Mouse (Mus musculus): ENCODE data around the gene Il1r1. TPM values are rescaled to one million over a fixed set of nuclear protein-coding genes. Genes with fewer than 3 reads are reported as not detected.
A peak's percentile ranks its signal among the peaks of the same experiment; 100 is the strongest.

Il1r1 gene
- polyA plus RNA-seq, 1 experiment from 2014 or later: 11.7 TPM

- no peaks in the 10 kb centered on the region for H3K36me3 ChIP-seq (ENCODE audit: control insufficient read depth, insufficient read depth, low read length)
- H3K4me2 ChIP-seq (ENCODE audit: low read depth, low read length): no peak overlapping the region
- 58% methylated on average over 5 of the region's 5 CpGs for WGBS
- no peak overlapping the region for H3K4me3 ChIP-seq (ENCODE audit: low read length)
- H3K4me1 ChIP-seq (replicated peaks; ENCODE audit: control insufficient read depth, insufficient read depth, low read length): peaks cover 16% of the 10 kb centered on the region
- H3K9ac ChIP-seq (ENCODE audit: low read length): no peak overlapping the region
- no peak overlapping the region for H3K27ac ChIP-seq (ENCODE audit: low read length)
- H3K27me3 ChIP-seq (ENCODE audit: control insufficient read depth, insufficient read depth, low read depth, low read length): no peaks in the 10 kb centered on the region
- ATAC-seq (ENCODE audit: low read depth): no peak
- H3K9me3 ChIP-seq (ENCODE audit: control insufficient read depth, low read length): no peaks in the 10 kb centered on the region
Measured at GRCm38 (mm10) chr1:40190025-40190424, 34.9 kb upstream of the Il1r1 start.

GRCm38 (mm10) chr1:40190837-40191236 lies 34.0 kb upstream of the Il1r1 start:
- 41% methylated on average over 5 of the region's 5 CpGs for WGBS
- no peak overlapping the region for H3K4me3 ChIP-seq (ENCODE audit: low read length)
- peaks cover 16% of the 10 kb centered on the region for H3K4me1 ChIP-seq (replicated peaks; ENCODE audit: control insufficient read depth, insufficient read depth, low read length)
- H3K4me2 ChIP-seq (ENCODE audit: low read depth, low read length): no peak overlapping the region
- no peaks in the 10 kb centered on the region for H3K36me3 ChIP-seq (ENCODE audit: control insufficient read depth, insufficient read depth, low read length)
- peak overlapping the region; percentile 20; the same call in 1 of the 2 replicates for H3K27ac ChIP-seq (ENCODE audit: low read length)
- no peaks in the 10 kb centered on the region for H3K27me3 ChIP-seq (ENCODE audit: control insufficient read depth, insufficient read depth, low read depth, low read length)
- ATAC-seq (ENCODE audit: low read depth): peak; percentile 56; the same call in 1 of the 2 replicates
- H3K9ac ChIP-seq (ENCODE audit: low read length): no peak overlapping the region
- no peaks in the 10 kb centered on the region for H3K9me3 ChIP-seq (ENCODE audit: control insufficient read depth, low read length)

GRCm38 (mm10) chr1:40194279-40194678 lies 30.6 kb upstream of the Il1r1 start:
- H3K36me3 ChIP-seq (ENCODE audit: control insufficient read depth, insufficient read depth, low read length): no peaks in the 10 kb centered on the region
- 74% methylated on average over 2 of the region's 2 CpGs for WGBS
- H3K4me2 ChIP-seq (ENCODE audit: low read depth, low read length): no peak overlapping the region
- H3K4me3 ChIP-seq (ENCODE audit: low read length): no peak overlapping the region
- no peak overlapping the region for H3K27ac ChIP-seq (ENCODE audit: low read length)
- no peak overlapping the region for H3K9ac ChIP-seq (ENCODE audit: low read length)
- no peaks in the 10 kb centered on the region for H3K27me3 ChIP-seq (ENCODE audit: control insufficient read depth, insufficient read depth, low read depth, low read length)
- ATAC-seq (ENCODE audit: low read depth): no peak
- 0 out of 2 replicates have a peak, but pooled peaks cover 7% of the 10 kb centered on the region for H3K4me1 ChIP-seq (replicated peaks; ENCODE audit: control insufficient read depth, insufficient read depth, low read length)
- H3K9me3 ChIP-seq (ENCODE audit: control insufficient read depth, low read length): no peaks in the 10 kb centered on the region

- 83% methylated on average over 4 of the region's 4 CpGs for WGBS
- no peak overlapping the region for H3K4me2 ChIP-seq (ENCODE audit: low read depth, low read length)
- H3K36me3 ChIP-seq (ENCODE audit: control insufficient read depth, insufficient read depth, low read length): no peaks in the 10 kb centered on the region; the same call in 1 of the 2 replicates
- no peaks in the 10 kb centered on the region for H3K9me3 ChIP-seq (ENCODE audit: control insufficient read depth, low read length)
- H3K27me3 ChIP-seq (ENCODE audit: control insufficient read depth, insufficient read depth, low read depth, low read length): no peaks in the 10 kb centered on the region
- no peak overlapping the region for H3K9ac ChIP-seq (ENCODE audit: low read length)
- H3K4me1 ChIP-seq (replicated peaks; ENCODE audit: control insufficient read depth, insufficient read depth, low read length): no peaks in the 10 kb centered on the region
- H3K27ac ChIP-seq (ENCODE audit: low read length): no peak overlapping the region
- no peak for ATAC-seq (ENCODE audit: low read depth)
- no peak overlapping the region for H3K4me3 ChIP-seq (ENCODE audit: low read length)
Measured at GRCm38 (mm10) chr1:40213337-40214159, 11.3 kb upstream of the Il1r1 start.

- no peak overlapping the region for H3K9ac ChIP-seq (ENCODE audit: low read length)
- H3K4me1 ChIP-seq (replicated peaks; ENCODE audit: control insufficient read depth, insufficient read depth, low read length): peaks cover 7% of the 10 kb centered on the region
- no peaks in the 10 kb centered on the region; the same call in 1 of the 2 replicates for H3K36me3 ChIP-seq (ENCODE audit: control insufficient read depth, insufficient read depth, low read length)
- H3K4me2 ChIP-seq (ENCODE audit: low read depth, low read length): no peak overlapping the region
- H3K9me3 ChIP-seq (ENCODE audit: control insufficient read depth, low read length): no peaks in the 10 kb centered on the region
- no peaks in the 10 kb centered on the region for H3K27me3 ChIP-seq (ENCODE audit: control insufficient read depth, insufficient read depth, low read depth, low read length)
- no peak for ATAC-seq (ENCODE audit: low read depth)
- no peak overlapping the region for H3K27ac ChIP-seq (ENCODE audit: low read length)
- H3K4me3 ChIP-seq (ENCODE audit: low read length): no peak overlapping the region
- WGBS: 71% methylated on average over 5 of the region's 5 CpGs
Measured at GRCm38 (mm10) chr1:40217521-40217920, 7.4 kb upstream of the Il1r1 start.

- H3K4me2 ChIP-seq (ENCODE audit: low read depth, low read length): no peak overlapping the region
- no peak overlapping the region for H3K4me3 ChIP-seq (ENCODE audit: low read length)
- no peaks in the 10 kb centered on the region for H3K27me3 ChIP-seq (ENCODE audit: control insufficient read depth, insufficient read depth, low read depth, low read length)
- no peaks in the 10 kb centered on the region; the same call in 1 of the 2 replicates for H3K36me3 ChIP-seq (ENCODE audit: control insufficient read depth, insufficient read depth, low read length)
- no peak for ATAC-seq (ENCODE audit: low read depth)
- 73% methylated on average over 3 of the region's 3 CpGs for WGBS
- no peak overlapping the region for H3K27ac ChIP-seq (ENCODE audit: low read length)
- H3K9me3 ChIP-seq (ENCODE audit: control insufficient read depth, low read length): no peaks in the 10 kb centered on the region
- peaks cover 12% of the 10 kb centered on the region for H3K4me1 ChIP-seq (replicated peaks; ENCODE audit: control insufficient read depth, insufficient read depth, low read length)
- H3K9ac ChIP-seq (ENCODE audit: low read length): no peak overlapping the region
Measured at GRCm38 (mm10) chr1:40218603-40219002, 6.3 kb upstream of the Il1r1 start.

- Histone ChIP-seq H3K4me2 (ENCODE audit: low read depth, low read length) (no peak overlapping the region), H3K27ac (ENCODE audit: low read length) (no peak overlapping the region), H3K36me3 (ENCODE audit: control insufficient read depth, insufficient read depth, low read length) (no peaks in the 10 kb centered on the region; the same call in 1 of the 2 replicates), H3K4me3 (ENCODE audit: low read length) (no peak overlapping the region), H3K4me1 (replicated peaks; ENCODE audit: control insufficient read depth, insufficient read depth, low read length) (peaks cover 21% of the 10 kb centered on the region), H3K9me3 (ENCODE audit: control insufficient read depth, low read length) (no peaks in the 10 kb centered on the region), H3K9ac (ENCODE audit: low read length) (no peak overlapping the region), H3K27me3 (ENCODE audit: control insufficient read depth, insufficient read depth, low read depth, low read length) (no peaks in the 10 kb centered on the region)
- ATAC-seq (ENCODE audit: low read depth): no peak
- WGBS: 61% methylated on average over 1 of the region's 1 CpGs
Measured at GRCm38 (mm10) chr1:40220549-40220948, 4.3 kb upstream of the Il1r1 start.

GRCm38 (mm10) chr1:40221864-40222263 lies 3.0 kb upstream of the Il1r1 start:
- Histone ChIP-seq H3K9ac (ENCODE audit: low read length) (no peak overlapping the region), H3K27me3 (ENCODE audit: control insufficient read depth, insufficient read depth, low read depth, low read length) (no peaks in the 10 kb centered on the region), H3K4me3 (ENCODE audit: low read length) (no peak overlapping the region), H3K4me2 (ENCODE audit: low read depth, low read length) (no peak overlapping the region), H3K4me1 (replicated peaks; ENCODE audit: control insufficient read depth, insufficient read depth, low read length) (peaks cover 22% of the 10 kb centered on the region), H3K9me3 (ENCODE audit: control insufficient read depth, low read length) (no peaks in the 10 kb centered on the region), H3K36me3 (ENCODE audit: control insufficient read depth, insufficient read depth, low read length) (no peaks in the 10 kb centered on the region), H3K27ac (ENCODE audit: low read length) (peak overlapping the region; percentile 30; the same call in 1 of the 2 replicates)
- WGBS: 15% methylated on average over 4 of the region's 4 CpGs
- peak; percentile 34; the same call in 1 of the 2 replicates for ATAC-seq (ENCODE audit: low read depth)

GRCm38 (mm10) chr1:40222680-40223079 lies 2.2 kb upstream of the Il1r1 start:
- no peaks in the 10 kb centered on the region for H3K27me3 ChIP-seq (ENCODE audit: control insufficient read depth, insufficient read depth, low read depth, low read length)
- H3K9me3 ChIP-seq (ENCODE audit: control insufficient read depth, low read length): no peaks in the 10 kb centered on the region
- no peak overlapping the region for H3K9ac ChIP-seq (ENCODE audit: low read length)
- peaks cover 22% of the 10 kb centered on the region for H3K4me1 ChIP-seq (replicated peaks; ENCODE audit: control insufficient read depth, insufficient read depth, low read length)
- 0 out of 2 replicates have a peak, but pooled peaks have one; percentile 18 for ATAC-seq (ENCODE audit: low read depth)
- 0 out of 2 replicates have a peak overlapping the region, but pooled peaks have one; percentile 27 for H3K27ac ChIP-seq (ENCODE audit: low read length)
- no peaks in the 10 kb centered on the region for H3K36me3 ChIP-seq (ENCODE audit: control insufficient read depth, insufficient read depth, low read length)
- no peak overlapping the region for H3K4me2 ChIP-seq (ENCODE audit: low read depth, low read length)
- WGBS: 59% methylated on average over 8 of the region's 8 CpGs
- H3K4me3 ChIP-seq (ENCODE audit: low read length): no peak overlapping the region
